Mouse (Mus musculus): ENCODE measurements around the gene Ppp4c. TPM values are rescaled to one million over a fixed set of nuclear protein-coding genes. Genes with fewer than 3 reads are reported as not detected.
A peak's percentile ranks its signal among the peaks of the same experiment; 100 is the strongest.

The Ppp4c gene
- total RNA-seq, 2 experiments from 2014 or later, result 43.5 to 46.7 TPM

GRCm38 (mm10) chr7:126803181-126803580 is 10.9 kb upstream of the Ppp4c start:
- ATAC-seq (replicated peaks; ENCODE audit: low FRiP score, poor library complexity, severe bottlenecking), result no peak

DNA sequence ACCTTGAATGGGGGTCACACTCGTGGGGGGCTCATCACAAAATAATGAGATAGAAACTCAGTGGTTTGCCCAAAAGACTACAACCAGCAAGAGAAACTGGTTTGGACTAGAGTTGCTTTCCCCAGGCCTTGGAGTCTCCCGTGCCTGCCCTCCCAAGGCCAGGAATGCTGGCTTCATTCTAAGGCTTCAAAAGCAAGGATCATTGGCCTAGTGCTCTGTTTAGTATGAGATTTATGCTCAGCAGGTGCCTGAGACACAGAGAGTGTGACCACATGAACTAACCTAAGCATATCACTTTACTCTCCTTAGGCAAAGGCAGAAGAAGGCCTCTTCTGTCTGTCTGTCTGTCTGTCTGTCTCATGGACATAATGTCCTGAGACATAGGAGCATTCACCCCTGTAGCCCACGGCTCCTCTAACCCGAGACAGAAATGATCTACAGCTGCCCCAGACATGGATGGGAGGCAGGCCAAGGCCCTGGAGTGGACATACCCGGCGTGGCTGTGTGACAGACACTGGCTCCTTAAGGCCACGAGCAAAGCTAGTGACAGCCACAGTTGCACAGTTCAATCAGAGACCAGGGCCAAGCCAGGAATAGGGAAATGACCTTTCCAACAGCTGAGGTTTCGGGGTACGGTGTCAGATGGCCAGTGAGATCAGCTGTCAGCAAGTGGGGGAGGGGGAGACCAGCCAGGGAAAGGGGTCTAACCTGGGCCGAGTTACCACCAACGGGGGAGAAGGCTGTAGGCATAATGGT is 10.0 kb upstream of the Ppp4c start:
- ATAC-seq (replicated peaks; ENCODE audit: low FRiP score, poor library complexity, severe bottlenecking), result no peak

DNA sequence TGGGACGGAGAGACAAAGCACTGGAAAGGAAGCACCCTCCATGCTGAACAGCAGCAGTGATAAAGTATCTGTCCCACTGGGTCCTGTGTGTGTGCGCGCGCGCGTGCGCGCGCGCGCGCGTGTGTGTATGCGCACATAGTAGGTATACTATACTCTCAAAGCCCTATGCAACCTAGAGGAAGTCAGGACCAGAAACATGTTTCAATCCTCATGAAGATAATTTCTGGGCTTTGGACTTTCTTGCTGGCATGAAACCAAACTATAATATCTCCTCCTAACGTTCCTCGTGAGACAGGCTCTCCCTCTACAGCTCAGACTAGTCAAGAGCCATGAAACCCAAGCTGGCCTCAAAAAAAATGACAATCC is 8.7 kb upstream of the Ppp4c start:
- ATAC-seq (replicated peaks; ENCODE audit: low FRiP score, poor library complexity, severe bottlenecking), result no peak

DNA sequence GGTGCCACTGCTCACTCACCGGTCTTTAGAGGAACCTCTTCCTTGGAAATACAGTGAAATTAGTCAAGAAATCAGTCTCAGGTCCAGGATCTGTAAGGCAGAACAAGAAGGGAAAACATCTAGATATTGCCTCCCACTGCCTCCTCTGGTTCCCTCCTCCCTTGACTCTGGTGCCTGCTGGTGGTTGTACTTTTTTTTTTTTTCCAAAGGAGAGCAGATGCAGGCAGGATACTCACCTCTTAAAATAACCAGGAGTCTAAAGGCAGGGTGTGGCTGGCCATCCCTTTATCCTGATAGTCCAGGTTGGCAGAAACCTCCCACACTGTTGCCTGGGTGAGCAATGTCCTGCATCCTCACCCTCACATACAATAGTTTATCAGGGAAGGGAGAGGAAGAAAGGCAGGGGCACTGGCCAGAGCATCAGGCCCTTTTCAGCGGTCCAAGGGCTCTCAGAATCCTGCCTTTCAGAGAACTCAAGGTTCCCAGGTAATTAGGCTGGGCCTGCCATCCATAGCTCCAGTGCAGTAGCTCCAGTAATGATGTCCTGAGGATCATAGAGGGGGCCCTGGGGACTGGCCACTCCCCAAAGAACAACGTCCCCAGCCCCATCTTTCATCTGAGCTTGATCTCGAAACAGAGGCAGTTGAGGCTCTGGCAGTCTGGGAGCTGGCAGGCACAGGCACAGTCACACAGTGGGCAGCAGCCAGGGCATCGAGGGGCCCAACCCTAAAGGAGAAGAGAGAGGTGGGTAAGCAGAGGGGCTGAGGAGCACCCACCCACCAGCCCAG is 8.2 kb upstream of the Ppp4c start:
- no peak for ATAC-seq (replicated peaks; ENCODE audit: low FRiP score, poor library complexity, severe bottlenecking)

DNA sequence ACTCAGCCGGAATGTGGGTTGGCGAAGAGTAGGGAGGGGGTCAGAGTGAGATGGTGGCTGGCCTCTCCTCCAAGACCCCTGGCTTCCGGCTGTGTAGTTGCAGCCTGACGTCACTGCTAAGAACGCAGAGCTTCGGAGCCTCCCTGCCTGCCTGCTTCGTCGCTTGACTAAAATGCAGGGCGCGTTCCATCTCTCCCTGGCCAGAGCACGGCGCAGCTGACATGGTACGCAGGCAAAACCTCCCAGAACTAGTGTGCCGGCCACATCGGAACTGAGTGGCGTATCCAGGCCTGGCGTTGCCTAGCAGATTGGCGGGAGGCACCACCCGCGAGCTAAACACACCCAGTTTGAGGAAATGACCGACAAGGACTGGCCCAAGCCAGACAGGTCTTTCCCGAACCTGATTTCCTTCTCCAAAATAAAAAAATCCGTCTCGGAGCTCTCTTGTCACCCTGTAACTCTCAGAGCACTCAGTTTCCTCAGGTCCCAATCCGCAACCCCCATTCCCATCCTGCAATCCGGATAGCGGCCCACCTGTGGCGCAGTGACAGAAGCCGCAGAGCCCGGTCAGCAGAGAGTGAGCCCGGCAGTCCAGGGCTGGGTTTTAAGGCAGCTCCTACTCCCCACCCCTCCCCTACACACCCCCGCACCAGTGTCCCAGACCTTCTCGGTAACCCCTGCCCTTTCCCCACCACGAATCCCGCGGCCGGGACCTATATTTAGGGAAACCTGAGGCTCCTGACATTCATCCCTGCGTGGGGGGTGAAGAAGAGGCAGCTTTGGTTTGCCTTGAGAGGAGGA is 7.4 kb upstream of the Ppp4c start:
- ATAC-seq (replicated peaks; ENCODE audit: low FRiP score, poor library complexity, severe bottlenecking), result peak; percentile 51

DNA sequence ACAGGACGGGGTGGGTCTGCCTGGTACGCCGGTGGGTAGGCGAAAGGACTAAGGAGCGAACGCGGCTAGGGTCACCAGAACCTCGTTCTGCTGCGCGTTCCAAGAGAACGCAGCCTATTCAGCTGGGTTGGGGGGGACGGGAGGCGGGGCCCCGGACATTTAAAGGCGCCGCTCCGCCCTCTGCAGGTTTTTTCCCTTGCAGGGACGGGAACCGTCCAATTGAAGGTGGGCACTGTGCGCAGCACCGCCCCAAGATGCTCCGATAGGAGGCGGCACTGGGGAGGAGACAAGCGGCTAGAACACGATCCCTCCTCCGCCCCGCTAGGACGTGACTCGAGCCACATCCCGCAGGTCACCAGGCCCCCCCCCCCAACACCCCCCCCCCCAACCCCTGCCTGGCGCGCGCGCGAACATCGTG is 6.8 kb upstream of the Ppp4c start:
- peak; percentile 80 for ATAC-seq (replicated peaks; ENCODE audit: low FRiP score, poor library complexity, severe bottlenecking)

GRCm38 (mm10) chr7:126798127-126799049 is 6.1 kb upstream of the Ppp4c start:
- peak; percentile 57 for ATAC-seq (replicated peaks; ENCODE audit: low FRiP score, poor library complexity, severe bottlenecking)

DNA sequence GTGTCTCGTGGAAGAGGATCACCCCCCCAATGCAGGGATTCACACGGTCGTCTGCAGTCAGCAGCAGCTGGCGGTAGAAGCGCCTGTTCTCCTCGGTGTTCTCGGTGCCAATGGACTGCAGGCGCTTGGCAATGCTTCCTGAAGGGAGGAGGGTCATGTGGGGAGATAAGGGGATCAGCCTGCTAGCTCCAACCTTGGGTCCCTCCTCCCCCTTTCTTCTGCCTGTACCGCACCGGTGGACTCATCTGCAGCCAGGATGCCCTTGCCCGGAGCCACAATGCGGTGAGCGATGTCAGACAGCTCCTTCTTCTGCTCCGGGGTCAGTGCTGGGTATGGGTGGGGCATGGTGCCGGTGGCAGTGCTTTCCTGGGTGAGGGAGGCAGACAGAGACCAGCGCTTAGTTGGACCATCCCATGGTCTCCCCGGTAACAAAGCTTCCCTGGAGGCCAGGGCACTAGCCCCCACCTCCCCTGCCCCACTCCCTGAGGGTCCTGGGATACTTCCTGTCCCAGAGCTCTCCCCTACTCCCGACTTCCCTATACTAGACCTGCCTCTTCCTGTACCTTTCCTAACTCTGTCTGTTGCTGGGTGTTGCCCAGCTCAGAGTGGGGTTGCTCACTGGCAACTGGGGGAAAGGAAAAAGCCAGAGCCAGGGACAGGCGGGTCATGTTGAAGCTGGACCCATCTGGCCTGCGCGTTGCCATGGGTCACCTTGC is 5.3 kb upstream of the Ppp4c start, which contains the start of gene Fam57b:
Fam57b (plus strand) TSS at position 258 of the 716 bp plus-strand sequence.
- ATAC-seq (replicated peaks; ENCODE audit: low FRiP score, poor library complexity, severe bottlenecking), result no peak

DNA sequence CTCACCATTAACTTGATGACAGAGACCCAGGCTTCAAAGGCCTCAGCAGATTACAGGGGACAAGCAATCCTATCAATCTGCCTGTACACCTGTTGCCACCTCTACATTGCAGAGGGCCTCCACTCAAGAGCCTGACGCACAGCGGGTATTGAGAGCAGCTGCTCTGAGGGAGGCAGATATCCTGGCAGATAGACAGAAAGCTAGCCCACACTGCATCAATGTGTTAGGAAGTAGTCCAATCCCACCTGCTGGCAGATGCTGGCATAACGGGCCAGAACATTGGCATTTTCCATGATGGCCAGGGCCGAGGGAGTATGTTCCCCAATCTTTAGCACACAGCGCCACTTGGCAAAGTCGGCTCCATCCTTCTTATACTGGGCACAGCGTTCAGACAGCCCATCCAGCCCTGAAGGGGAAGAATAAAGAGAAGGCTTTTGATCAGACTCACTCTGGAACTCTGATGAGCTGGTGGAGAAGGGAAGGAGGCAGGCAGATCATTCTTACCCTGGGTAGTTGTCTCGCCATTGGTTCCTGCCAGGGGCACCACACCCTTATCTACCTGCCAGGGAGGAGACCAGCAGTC is 4.1 kb upstream of the Ppp4c start:
- ATAC-seq (replicated peaks; ENCODE audit: low FRiP score, poor library complexity, severe bottlenecking), result no peak

DNA sequence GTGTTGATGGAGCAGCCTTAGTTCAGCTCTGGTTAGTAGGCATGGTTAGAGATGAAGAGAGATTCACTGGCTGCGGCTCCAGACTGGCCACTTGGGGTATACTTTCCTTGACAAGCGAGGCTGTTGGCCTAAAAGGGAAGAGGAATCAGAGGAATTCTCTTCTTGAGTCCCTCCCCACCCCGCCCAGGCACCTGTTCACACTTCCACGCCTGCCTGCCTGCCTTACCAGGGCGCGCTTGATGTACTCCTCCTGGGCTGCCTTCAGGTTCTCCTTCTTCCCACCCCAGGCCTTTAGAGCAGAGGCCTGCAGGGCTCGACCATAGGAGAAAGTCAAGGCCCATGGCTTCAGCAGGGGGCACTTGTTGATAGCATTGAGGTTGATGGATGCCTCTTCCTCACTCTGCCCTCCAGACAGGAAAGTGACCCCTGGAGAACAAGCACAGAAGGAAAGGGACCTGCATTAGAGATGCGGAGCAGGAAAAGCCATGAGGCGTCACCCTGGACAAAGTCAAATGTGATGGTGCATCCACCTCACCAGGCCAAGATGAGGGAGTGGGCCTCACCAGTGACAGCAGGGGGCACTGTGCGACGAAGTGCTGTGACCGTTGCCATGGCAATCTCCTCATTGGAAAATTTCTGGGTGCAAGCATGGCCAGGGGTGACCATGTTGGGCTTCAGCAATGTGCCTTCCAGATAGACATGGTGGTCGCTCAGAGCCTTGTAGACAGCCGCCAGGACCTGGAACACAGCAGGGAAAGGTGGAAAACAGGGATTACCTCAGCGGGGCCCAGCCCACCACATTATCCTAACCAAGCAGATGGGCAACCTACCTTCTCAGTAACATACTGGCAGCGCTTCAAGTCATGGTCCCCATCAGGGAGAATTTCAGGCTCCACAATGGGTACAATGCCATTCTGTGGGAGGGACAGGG is 3.4 kb upstream of the Ppp4c start:
- no peak for ATAC-seq (replicated peaks; ENCODE audit: low FRiP score, poor library complexity, severe bottlenecking)

DNA sequence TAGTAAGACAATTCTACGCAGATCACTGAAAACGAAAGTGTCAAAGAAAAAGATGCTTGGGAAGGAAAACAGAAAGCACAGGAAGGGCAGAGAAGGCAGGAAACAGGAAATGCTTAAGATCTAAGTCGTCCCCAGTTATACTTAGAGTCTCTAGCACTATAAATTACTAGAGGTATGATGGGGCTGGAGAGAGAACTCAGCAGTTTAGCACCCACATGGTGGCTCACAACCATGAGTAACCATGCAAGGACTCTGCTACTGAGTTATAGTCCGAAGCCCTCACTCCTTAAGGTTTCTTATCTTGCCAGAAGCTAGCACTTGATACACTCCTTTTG is 1.9 kb upstream of the Ppp4c start:
- ATAC-seq (replicated peaks; ENCODE audit: low FRiP score, poor library complexity, severe bottlenecking), result no peak

DNA sequence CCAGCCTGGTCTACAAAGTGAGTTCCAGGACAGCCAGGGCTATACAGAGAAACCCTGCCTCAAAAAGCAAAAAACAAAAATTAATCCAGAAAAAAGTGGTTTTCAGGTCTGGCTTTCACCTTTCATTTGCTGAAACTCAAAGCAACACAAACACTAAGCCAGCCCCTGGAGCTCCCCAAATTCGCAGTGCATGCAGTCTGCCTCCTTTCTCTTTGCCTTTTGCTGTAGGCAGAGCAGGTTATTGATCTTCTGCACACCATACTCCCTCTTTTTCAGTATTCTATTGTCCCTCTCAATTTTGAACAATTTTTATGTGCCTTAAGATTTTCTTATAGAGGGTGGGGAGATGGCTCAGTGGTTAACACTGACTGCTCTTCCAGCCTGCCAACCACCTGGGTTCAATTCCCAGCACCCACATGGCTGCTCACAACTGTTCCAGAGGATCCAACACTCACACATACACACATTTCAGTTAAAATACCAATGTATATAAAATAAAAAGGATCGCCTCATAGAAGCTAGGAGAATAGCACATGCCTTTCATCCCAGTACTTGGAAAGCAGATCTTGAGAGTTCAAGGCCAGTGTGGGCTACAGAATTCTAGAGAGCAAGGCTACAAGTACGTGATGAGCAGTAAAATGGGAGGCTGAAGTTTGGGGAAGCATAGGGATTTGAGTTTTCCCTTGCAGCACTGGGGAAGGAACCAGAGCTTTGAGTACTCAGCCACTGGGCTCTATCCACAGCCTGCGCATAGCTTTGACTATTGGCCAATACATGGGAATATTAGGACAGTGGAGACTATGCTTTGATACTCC is 1.4 kb upstream of the Ppp4c start:
- no peak for ATAC-seq (replicated peaks; ENCODE audit: low FRiP score, poor library complexity, severe bottlenecking)

DNA sequence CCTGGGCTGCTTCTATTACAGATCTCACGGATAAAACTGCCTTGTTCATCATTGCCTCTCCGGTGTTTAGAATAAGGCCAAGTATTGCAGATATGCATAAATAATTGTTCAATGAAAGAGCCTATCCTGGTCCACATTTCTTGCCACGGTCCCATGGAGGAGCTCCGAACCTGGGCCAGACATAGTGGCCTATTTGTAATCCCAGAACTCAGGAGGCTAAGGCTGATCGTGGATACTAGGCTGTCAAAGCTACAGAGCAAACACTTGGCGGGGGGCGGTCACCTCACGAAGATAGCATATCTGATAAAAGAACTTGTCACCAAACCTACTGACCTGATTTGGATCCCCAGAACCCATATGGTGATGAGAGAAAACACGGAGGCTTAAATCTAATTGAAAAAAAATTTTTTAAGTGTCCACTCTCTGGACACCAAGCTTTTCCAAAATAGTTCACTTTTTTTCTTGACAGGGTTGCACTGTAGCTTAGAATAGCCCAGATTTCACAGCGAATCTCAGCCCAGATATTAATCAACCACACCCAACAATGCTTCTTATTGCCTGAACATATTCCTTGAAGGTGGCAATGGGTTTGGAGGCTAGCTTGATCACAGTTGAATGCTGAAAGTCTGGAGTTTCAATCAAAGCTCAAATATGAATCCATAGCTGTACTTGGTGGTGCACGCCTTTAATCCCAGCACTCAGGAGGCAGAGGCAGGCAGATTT is 586 bp upstream of the Ppp4c start:
- ATAC-seq (replicated peaks; ENCODE audit: low FRiP score, poor library complexity, severe bottlenecking), result no peak

DNA sequence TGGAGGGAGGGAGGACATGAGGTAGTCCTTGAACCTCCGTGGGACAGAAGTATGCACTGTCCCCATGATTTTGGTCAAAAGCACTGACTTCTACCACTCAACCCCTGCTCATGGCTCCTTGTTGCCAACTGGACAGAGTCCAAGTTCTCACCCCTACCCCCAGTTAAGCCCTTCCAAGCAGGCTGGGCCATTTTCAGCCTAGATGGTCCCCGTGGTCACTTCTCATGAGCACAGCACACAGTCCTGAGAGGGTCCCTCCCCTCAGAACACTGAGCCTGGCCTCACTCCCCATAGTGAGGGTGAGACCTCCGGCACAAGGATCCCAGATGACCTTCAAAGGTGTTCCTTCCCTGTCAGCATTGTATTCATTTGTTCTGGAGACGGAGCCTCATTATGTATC is 3.2 kb downstream of the Ppp4c start:
- no peak for ATAC-seq (replicated peaks; ENCODE audit: low FRiP score, poor library complexity, severe bottlenecking)

DNA sequence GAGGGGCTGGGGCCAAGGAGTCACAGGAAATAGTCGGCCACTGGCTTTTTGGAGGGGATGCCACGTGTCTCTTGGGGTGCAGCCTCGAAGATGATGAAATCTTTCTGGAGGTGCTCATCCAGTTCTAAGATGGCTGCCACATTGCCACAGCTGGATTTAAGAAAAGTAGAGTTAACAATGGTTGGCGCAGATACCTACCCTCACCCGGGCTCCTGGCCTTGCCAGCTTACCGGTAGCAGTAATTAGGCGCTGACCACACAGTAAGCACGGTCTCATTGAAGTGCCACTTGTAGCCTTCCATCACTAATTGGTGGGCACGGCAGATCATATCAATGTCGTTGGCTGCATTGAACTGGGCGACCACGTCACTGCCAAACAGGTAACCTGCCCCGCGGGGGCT is 6.2 kb downstream of the Ppp4c start:
- ATAC-seq (replicated peaks; ENCODE audit: low FRiP score, poor library complexity, severe bottlenecking), result no peak

DNA sequence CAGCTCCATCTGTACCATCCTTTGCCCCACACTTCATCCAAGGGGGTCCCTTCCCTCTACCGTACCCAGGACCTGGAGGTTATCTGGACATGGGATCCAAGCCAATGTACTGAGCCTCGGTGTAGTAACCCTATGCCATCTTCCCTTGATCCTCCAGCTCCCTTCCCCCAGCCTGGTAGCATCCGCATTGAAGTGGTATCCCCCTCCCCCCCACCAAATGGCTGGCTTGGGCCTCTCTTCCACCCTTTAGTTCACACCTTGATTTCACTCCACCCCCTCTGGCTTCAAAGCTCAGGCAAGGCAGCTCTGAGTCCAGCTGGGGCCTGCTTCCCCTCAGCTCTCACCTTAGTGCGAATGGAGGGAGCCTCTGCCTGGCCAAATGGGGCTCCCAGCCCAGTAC is 7.2 kb downstream of the Ppp4c start:
- ATAC-seq (replicated peaks; ENCODE audit: low FRiP score, poor library complexity, severe bottlenecking), result no peak

All from erythroblast, adult 5-6 weeks (primary cell).